Mouse (Mus musculus): ENCODE data around the gene B430305J03Rik. TPM values are rescaled to one million over a fixed set of nuclear protein-coding genes. Genes with fewer than 3 reads are reported as not detected.

Gene B430305J03Rik
- polyA plus RNA-seq, 1 experiment from 2014 or later, result not detected

GRCm38 (mm10) chr3:61364978-61365778 is 573 bp downstream of the B430305J03Rik start:
- peak; percentile 1; the same call in 1 of the 2 replicates for ATAC-seq (replicated peaks; ENCODE audit: low FRiP score)

GRCm38 (mm10) chr3:61364661-61364977 is 1.1 kb downstream of the B430305J03Rik start:
- Histone ChIP-seq H3K4me3 (replicated peaks) (peak overlapping the region; percentile 76), H3K27ac (peak overlapping the region; percentile 94), H3K36me3 (no peaks in the 10 kb centered on the region), H3K27me3 (no peaks in the 10 kb centered on the region), H3K4me2 (peak overlapping the region; percentile 91), H3K4me1 (peaks cover 20% of the 10 kb centered on the region), H3K9me3 (replicated peaks) (no peaks in the 10 kb centered on the region), H3K9ac (peak overlapping the region; percentile 67)
- 0% methylated on average over 33 of the region's 33 CpGs for WGBS
- ATAC-seq (replicated peaks; ENCODE audit: low FRiP score), result peak; percentile 33

More at GRCm38 (mm10) chr3:61364978-61365778, 573 bp downstream of the B430305J03Rik start:
- Histone ChIP-seq H3K4me1 (peaks cover 20% of the 10 kb centered on the region), H3K9ac (peak overlapping the region; percentile 67), H3K36me3 (no peaks in the 10 kb centered on the region), H3K4me3 (replicated peaks) (peak overlapping the region; percentile 76), H3K27me3 (no peaks in the 10 kb centered on the region), H3K27ac (peak overlapping the region; percentile 94), H3K9me3 (replicated peaks) (no peaks in the 10 kb centered on the region), H3K4me2 (peak overlapping the region; percentile 91)
- under 1% methylated on average over 68 of the region's 68 CpGs for WGBS

- peak overlapping the region; percentile 91 for H3K4me2 ChIP-seq
- H3K27ac ChIP-seq, result peak overlapping the region; percentile 94
- H3K9ac ChIP-seq, result peak overlapping the region; percentile 67
- H3K4me1 ChIP-seq, result peaks cover 20% of the 10 kb centered on the region
- ATAC-seq (replicated peaks; ENCODE audit: low FRiP score), result peak; percentile 93
- H3K9me3 ChIP-seq (replicated peaks), result no peaks in the 10 kb centered on the region
- H3K4me3 ChIP-seq (replicated peaks), result peak overlapping the region; percentile 76
- H3K36me3 ChIP-seq, result no peaks in the 10 kb centered on the region
- WGBS, result under 1% methylated on average over 51 of the region's 51 CpGs
- H3K27me3 ChIP-seq, result no peaks in the 10 kb centered on the region
Observed at GRCm38 (mm10) chr3:61363989-61364660, 1.6 kb downstream of the B430305J03Rik start.

GRCm38 (mm10) chr3:61363161-61363988 is 2.4 kb downstream of the B430305J03Rik start:
- H3K4me3 ChIP-seq (replicated peaks), result peak overlapping the region; percentile 76
- WGBS, result under 1% methylated on average over 30 of the region's 30 CpGs
- H3K27me3 ChIP-seq, result no peaks in the 10 kb centered on the region
- peak overlapping the region; percentile 50 for H3K9ac ChIP-seq
- H3K36me3 ChIP-seq, result no peaks in the 10 kb centered on the region
- no peaks in the 10 kb centered on the region for H3K9me3 ChIP-seq (replicated peaks)
- H3K4me2 ChIP-seq, result peak overlapping the region; percentile 91
- ATAC-seq (replicated peaks; ENCODE audit: low FRiP score), result peak; percentile 96
- peaks cover 23% of the 10 kb centered on the region for H3K4me1 ChIP-seq
- H3K27ac ChIP-seq, result peak overlapping the region; percentile 94

- H3K4me1 ChIP-seq, result peaks cover 21% of the 10 kb centered on the region
- 5% methylated on average over 9 of the region's 9 CpGs for WGBS
- ATAC-seq (replicated peaks; ENCODE audit: low FRiP score), result no peak
Observed at GRCm38 (mm10) chr3:61362821-61363160, 3.0 kb downstream of the B430305J03Rik start.

GRCm38 (mm10) chr3:61361338-61361737 is 4.4 kb downstream of the B430305J03Rik start, which contains the start of gene Rap2b:
Rap2b (plus strand) TSS chr3:61361638.
- Histone ChIP-seq H3K9me3 (replicated peaks) (no peaks in the 10 kb centered on the region), H3K9ac (no peak within 1 kb of the TSS), H3K27ac (0 out of 2 replicates have a peak within 1 kb of the TSS, but pooled peaks have one; percentile 91), H3K4me1 (peaks cover 13% of the 10 kb centered on the region), H3K4me3 (replicated peaks) (0 out of 2 replicates have a peak within 1 kb of the TSS, but pooled peaks have one; percentile 76), H3K27me3 (no peaks in the 10 kb centered on the region), H3K4me2 (no peak within 1 kb of the TSS), H3K36me3 (no peaks in the 10 kb centered on the region)
- WGBS, result 91% methylated on average over 1 of the region's 1 CpGs
- no peak for ATAC-seq (replicated peaks; ENCODE audit: low FRiP score)

More at GRCm38 (mm10) chr3:61362821-61363160, 3.0 kb downstream of the B430305J03Rik start:
- Histone ChIP-seq H3K9ac (peak overlapping the region; percentile 50), H3K4me2 (peak overlapping the region; percentile 91), H3K9me3 (replicated peaks) (no peaks in the 10 kb centered on the region), H3K4me3 (replicated peaks) (peak overlapping the region; percentile 76), H3K36me3 (no peaks in the 10 kb centered on the region), H3K27ac (peak overlapping the region; percentile 91), H3K27me3 (no peaks in the 10 kb centered on the region)

- Histone ChIP-seq H3K36me3 (no peaks in the 10 kb centered on the region), H3K27ac (no peak overlapping the region), H3K4me2 (no peak overlapping the region), H3K27me3 (no peaks in the 10 kb centered on the region), H3K9ac (no peak overlapping the region), H3K4me1 (peaks cover 8% of the 10 kb centered on the region; the same call in 1 of the 2 replicates), H3K4me3 (replicated peaks) (no peak overlapping the region), H3K9me3 (replicated peaks) (no peaks in the 10 kb centered on the region)
- WGBS, result 34% methylated on average over 7 of the region's 7 CpGs
- ATAC-seq (replicated peaks; ENCODE audit: low FRiP score), result no peak
Observed at GRCm38 (mm10) chr3:61358756-61359293, 6.9 kb downstream of the B430305J03Rik start.

GRCm38 (mm10) chr3:61358107-61358506 is 7.6 kb downstream of the B430305J03Rik start:
- Histone ChIP-seq H3K4me2 (no peak overlapping the region), H3K27ac (no peak overlapping the region), H3K4me1 (peaks cover 8% of the 10 kb centered on the region; the same call in 1 of the 2 replicates), H3K9ac (no peak overlapping the region), H3K9me3 (replicated peaks) (no peaks in the 10 kb centered on the region), H3K36me3 (no peaks in the 10 kb centered on the region), H3K4me3 (replicated peaks) (no peak overlapping the region), H3K27me3 (no peaks in the 10 kb centered on the region)
- WGBS, result 62% methylated on average over 6 of the region's 6 CpGs
- no peak for ATAC-seq (replicated peaks; ENCODE audit: low FRiP score)

- Histone ChIP-seq H3K4me3 (replicated peaks) (no peak overlapping the region), H3K27ac (no peak overlapping the region), H3K9ac (no peak overlapping the region), H3K9me3 (replicated peaks) (no peaks in the 10 kb centered on the region), H3K27me3 (no peaks in the 10 kb centered on the region), H3K4me2 (no peak overlapping the region), H3K36me3 (no peaks in the 10 kb centered on the region), H3K4me1 (0 out of 2 replicates have a peak, but pooled peaks cover 3% of the 10 kb centered on the region)
- WGBS, result 79% methylated on average over 1 of the region's 1 CpGs
- no peak for ATAC-seq (replicated peaks; ENCODE audit: low FRiP score)
Observed at GRCm38 (mm10) chr3:61355464-61355863, 10.3 kb downstream of the B430305J03Rik start.

GRCm38 (mm10) chr3:61349433-61349832 is 16.3 kb downstream of the B430305J03Rik start:
- Histone ChIP-seq H3K4me3 (replicated peaks) (no peak overlapping the region), H3K4me1 (no peaks in the 10 kb centered on the region), H3K9me3 (replicated peaks) (no peaks in the 10 kb centered on the region), H3K4me2 (no peak overlapping the region), H3K27me3 (no peaks in the 10 kb centered on the region), H3K36me3 (no peaks in the 10 kb centered on the region), H3K9ac (no peak overlapping the region), H3K27ac (no peak overlapping the region)
- WGBS, result 80% methylated on average over 1 of the region's 1 CpGs
- no peak for ATAC-seq (replicated peaks; ENCODE audit: low FRiP score)

GRCm38 (mm10) chr3:61348036-61348614 is 17.6 kb downstream of the B430305J03Rik start:
- Histone ChIP-seq H3K4me2 (no peak overlapping the region), H3K9ac (no peak overlapping the region), H3K27ac (no peak overlapping the region), H3K4me1 (no peaks in the 10 kb centered on the region), H3K36me3 (no peaks in the 10 kb centered on the region), H3K27me3 (no peaks in the 10 kb centered on the region), H3K9me3 (replicated peaks) (no peaks in the 10 kb centered on the region), H3K4me3 (replicated peaks) (no peak overlapping the region)
- 76% methylated on average over 4 of the region's 4 CpGs for WGBS
- ATAC-seq (replicated peaks; ENCODE audit: low FRiP score), result no peak

Data from kidney, embryonic 15.5 days (tissue).